Mouse (Mus musculus) neutrophil, adult 5-6 weeks (primary cell): ENCODE results near the gene Gli3. TPM values are rescaled to one million over a fixed set of nuclear protein-coding genes. Genes with fewer than 3 reads are reported as not detected.

Source experiments
- ATAC-seq: fragments of 151-379, 151-347 bp; 2 replicates; pipeline ENCODE4 v1.8.0; 2017; ENCODE audit warnings: mild to moderate bottlenecking, moderate TSS enrichment; ENCODE audit not compliant: insufficient number of reproducible peaks, poor library complexity, low FRiP score, severe bottlenecking; ENCODE audit errors: extremely low read depth
- total RNA-seq: library from RNA; stranded (forward); fragments of 200-1000 nt; gene quantifications from 2 replicates; pipeline ENCODE4 v1.2.3, GENCODE M21; 2017

The Gli3 gene
- total RNA-seq, 1 experiment from 2014 or later: not detected

DNA sequence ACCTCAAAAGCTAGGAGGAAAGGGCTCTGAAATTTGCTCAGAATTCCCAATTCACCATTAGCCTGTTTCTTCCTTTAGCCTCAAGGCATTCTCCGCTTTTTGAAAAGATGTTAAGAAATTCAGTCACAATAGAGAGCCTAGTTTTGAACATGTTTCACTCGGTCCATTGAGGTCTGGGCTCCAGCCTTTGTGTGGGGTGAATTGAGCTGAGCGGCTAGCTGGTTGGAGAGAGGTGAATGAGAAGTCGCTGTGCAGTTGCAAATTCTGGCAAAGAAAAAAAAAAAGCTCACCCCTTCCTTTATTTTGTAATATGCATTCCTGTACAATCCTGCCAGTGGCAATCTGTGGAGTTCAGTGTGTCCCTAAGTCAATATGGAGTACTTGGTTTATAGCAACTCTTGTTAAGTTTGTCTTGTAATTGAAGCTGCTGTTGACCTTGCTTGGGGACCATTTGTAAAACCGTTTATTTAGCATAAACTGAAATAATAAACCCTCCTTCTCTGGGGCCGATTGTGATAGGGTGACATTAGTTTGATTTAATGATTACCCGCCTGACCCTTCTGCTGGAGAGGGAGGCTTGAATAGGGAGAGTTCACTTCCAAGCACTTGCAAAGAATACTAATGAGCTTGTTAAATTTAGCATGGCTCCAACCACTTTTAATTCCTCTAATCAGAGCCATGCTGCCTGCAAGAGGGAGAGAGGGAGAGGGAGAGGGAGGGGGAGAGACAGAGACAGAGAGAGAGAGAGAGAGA lies 81.0 kb downstream of the Gli3 start:
- ATAC-seq: no peak

DNA sequence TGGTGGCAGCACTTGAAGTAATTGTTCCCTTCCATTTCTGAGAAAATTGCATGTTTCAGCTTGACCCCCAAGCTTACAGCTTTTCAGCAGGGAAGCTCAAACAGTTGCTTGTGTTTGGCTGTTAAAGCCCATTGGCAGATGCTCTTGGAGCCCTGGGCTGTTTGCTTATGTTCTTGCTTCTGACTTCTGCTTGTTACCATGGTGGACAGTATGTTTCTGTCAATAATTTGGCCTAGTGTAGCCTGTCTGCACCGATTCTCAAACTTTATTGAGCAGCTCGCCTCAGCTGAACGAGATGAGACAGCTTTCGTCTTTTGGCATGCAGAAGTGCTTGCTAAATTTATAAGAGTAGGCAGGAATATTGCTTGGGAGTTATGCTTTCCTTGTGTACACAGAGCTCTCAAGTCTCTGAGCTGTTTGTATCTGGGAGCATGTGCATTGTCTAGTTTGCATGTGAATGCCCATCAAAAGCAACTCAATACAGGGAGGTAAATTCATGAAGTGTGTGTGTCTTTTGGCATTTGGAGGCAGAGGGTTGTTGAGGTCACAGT lies 82.4 kb downstream of the Gli3 start:
- no peak for ATAC-seq

DNA sequence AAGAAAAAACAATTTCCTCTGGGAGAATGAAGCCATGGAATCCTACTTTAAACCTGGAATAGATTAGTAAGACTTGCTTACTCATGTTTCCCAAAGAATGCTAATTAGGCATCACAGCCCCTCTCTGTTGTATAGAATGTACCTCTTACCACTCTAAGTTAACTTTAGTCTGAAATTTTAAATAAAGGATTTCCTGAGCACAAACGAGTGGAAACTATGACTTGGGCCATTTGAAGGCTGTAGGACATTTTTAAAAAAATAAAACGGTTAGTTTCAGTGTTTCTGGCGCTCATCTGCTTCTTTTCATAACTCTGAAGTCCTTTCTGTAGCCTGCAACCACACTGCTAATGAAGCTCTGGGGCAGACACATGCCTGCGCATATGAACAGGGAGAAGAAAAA lies 83.2 kb downstream of the Gli3 start:
- no peak for ATAC-seq

DNA sequence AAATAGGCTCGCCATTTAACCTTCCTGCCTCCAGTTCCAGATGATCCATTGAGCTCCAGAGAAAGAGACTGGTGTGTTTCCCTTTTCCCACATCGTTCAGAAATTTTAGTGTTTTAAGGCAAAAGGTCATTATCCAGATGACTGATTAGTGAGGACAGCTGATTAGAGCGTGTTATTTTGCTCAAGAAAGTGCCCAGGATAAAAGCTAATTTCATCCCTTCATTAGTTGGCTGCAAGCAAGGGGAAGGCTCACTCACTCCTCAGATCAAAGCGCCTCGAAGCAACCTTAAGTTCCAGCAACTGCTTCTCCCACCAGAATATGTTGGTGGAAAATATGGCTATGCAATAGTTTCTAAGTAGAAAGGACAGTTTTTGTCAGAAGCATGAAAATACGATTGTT lies 86.4 kb downstream of the Gli3 start:
- ATAC-seq: no peak

DNA sequence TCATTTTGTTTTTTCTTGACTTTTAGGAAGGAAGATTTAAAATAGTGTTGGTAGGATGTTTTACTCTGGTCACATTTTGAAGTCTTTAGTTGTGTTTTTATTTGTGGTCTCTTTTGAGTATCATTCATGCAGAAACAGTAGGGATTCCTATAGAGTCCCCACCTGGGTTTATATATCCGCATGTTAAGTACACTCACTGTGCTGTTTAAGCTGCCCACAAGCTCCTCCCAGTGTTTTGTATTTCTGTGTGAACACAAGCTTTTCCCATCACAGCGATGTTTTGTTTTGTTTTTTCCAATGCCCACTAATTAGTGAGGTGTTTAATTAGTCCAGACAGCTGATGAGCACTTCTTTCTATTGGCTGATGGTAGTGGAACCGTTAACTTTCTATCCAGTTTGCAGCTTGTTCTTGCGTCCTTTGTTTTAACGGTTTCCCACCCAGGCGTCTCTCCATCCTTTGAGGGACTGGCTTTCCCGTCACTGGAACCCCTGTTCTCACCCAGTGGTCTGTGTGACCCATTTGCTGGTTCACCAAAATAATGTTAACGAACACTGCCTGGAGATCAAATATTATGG lies 87.1 kb downstream of the Gli3 start:
- ATAC-seq: no peak

DNA sequence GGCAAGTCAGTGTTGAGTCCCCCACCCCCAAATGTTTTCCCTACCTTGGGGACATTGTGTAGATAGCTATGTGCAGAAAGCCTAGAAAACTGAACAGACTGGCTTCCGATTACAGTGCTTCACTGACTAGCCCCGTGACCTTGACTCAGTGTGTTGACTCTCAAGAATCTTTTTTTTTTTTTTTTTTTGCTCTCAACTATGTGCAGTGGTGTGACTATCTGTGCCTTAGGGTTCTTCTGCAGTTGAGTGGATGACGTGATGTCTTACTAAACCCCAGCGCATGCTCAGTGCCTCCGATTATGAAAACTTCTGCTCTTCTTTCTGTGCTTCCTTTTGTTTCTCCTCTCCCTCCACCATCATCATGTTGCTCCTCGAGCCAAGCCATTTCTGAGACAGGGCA lies 87.7 kb downstream of the Gli3 start:
- no peak for ATAC-seq

DNA sequence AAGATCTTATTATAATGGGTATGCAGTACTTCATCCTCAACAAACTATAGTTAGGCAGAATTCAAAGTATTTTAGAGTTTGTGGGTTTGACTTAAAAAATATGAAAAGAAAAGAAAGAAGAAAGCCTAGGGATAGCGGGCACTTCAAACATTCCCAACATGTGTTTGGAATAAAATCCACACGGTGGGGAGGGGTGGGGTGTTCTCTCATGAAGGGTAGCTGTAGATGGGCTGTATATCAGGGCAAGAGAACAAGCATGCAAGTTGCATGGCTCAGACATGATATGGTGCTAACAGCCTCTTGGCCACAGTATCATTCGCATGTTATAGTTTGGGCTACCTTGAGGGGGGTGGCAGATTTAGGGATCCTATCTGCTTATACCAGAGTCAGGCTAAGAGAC lies 89.0 kb downstream of the Gli3 start:
- ATAC-seq: no peak

DNA sequence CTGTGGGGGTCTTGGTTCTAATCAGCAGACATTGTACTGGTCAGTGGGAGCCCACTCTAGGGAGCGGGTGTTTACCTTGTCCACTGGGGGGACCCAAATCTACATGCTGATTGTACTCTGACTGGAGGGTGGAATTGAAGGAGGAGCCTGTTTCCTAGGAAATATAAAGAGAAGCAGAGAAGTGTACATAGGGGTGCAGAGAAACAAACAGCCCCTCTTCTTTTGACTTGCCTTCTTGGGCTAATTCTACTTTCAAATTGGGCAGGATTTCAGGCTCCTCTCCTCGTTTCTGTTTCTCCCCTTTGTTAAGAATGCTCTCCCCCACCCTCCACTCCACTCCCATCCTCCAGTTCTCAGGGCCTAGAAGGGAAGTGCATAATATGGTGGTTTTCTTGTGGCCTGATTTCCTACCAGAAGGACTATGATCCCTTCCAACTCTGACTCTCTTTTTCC lies 93.6 kb downstream of the Gli3 start:
- ATAC-seq: no peak

DNA sequence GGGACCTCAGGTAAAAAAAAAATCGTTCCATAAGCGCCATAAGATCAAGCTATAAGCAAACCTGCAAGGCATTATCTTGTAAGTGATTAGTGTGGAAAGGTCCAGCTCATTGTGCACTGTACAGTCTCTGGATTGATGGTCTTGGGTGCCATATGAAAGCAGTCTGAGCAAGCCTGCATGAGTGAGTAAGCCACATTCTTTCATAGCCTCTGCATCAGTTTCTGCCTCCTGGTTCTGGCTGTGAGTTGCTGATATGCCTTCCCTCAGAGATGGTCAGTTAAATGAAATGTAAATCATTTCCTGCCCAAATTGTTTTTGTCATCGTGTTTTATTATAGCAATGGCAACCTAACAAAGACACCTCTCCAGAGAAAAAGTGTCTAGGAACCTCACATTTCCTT lies 98.4 kb downstream of the Gli3 start:
- no peak for ATAC-seq

DNA sequence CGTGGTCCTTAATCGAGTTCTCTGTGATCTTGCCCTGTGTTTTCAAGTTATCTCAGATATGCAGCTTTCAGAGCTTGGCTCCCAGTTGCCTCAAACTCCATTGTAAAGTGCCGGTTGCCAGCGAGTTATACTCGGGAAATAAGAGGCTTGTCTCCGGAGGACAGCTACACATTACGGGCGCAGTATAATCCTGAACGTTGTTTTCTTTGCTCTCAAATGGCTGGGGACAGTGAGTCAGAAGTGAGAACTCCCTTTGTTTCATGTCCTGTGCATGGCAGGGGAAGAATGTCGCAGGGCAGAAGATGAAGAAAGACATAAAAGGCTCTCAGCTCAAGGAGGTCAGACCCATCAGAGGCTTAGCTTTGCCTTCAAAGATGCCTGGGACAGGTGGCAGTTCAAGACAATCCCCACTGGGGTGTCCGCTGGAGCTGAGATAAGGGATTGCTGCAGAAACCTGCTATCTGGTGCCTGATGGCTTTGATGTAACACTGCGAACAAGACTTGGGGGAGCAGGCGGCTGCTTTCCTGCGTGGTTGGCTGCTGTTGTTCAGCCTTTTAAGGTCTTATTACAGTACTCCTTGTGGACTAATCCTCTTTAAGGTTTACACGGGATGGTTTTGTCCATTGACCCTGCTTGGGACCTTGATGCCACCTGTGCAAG lies 108.0 kb downstream of the Gli3 start:
- ATAC-seq: no peak

DNA sequence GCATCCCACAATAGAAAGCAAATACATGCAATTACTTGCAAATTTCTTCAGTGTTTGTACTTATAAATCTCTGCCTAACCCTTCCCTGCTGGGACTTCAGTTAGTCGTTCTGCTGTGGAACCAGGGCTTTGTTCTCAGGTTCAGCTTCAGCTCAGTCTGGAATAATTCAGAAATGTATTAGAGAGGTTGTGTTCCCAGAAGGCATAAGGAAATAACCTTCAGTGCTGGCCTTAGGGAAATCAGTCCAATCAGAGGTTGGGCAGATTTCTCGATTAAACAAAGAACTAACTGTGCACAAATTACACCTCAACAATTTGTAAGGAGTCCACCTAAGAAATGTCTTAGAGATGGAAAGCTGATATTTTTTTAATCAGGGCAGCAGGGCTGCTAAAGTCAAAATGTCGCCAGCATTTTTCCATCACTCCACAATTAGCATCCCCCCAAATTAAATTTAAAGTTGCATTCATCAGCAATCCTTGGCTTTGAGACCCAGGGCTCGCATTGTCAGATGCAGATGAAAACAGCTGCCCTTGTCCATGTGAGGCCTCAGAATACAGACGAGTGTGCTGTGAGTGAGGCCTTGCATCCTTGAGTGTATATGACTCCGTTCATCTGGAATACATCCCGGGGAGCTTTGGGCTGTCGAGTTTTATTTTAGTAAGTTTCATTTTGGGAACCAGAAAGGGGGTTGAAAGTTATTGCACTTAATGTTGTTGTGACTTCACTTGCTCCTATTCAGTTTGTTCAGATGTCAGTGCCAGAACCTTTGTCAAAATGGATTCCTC lies 114.3 kb downstream of the Gli3 start:
- ATAC-seq: no peak

DNA sequence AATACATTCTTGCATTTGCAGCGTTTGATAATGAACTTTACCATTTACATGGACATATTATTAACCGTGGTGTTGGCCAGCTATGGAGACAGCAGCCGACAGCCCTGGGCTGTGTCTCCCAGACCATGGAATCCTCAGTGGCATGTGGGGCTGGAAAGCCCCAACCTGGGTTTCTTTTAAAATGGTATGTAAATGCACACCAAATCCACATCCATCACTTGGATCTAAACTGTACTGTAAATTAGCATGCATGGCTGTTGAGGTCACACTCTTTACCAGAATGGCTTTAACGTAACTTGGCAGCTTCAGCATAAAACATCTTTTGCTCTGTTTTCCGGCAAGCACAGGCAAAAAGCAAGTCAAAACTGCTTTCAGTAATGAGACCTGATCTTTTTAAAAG lies 117.4 kb downstream of the Gli3 start:
- ATAC-seq: no peak

DNA sequence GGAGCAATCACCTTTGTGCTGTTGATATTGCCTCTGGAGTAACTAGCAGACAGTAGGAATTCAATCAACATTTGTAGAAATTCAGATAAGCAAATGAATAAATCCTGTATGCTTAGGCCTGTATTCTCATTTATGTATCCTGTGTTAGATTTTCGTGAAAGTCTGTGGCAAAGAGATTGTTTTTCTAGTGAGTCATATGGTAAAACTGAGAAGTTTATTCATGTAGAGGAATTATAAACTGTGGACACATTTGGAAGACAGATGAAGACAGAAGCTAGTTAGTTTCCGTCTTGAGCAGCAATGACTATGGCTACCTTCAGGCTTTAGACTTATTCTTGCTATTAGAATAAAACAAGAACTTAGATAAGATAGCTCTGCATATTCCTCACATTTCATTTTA lies 122.9 kb downstream of the Gli3 start:
- no peak for ATAC-seq

DNA sequence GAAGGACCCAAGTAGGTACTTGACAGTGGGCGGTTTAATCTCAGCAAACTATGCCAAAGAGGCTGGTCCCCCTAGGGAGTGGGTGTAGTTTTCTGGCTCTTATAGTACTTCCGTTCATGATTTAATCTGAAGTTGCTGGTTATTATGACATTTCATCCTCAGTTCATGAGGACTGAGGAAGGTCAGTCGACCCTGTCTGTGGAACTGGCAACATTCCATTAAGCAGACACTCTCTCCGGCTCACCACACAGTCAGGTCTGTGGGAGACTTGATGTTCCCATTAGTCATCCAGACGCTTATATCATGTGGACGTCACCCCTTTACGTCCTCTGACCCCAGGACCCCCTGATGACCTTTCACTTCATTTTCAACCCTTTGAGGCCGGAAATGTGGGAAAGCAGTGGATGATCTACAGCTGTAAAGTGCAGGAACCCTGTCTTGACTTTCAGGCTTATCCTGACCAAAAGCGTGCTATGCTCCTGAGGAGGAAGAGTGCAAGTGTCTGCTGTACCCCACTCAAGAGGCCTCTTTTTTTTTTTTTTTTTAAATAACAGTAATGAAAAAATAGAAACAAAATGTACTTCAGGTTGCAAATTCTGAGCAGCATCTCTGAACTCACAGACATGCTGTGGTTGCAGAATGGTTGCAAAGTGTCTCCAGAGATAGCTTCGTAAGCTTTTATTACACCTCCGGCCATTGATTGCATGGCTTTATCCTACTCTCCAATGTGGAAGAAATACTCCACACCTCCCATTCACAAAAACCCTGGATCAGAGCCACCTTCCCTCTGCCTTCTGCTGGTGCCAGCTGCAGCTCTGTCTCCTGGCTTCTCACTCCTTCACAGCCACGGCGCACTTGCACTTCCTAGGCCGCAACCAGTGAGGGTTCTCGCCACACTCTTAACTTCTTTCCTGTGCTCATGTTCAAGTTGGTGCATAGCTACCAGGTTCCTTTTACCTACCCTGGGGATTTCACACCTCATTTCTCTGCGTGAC lies 125.5 kb downstream of the Gli3 start:
- ATAC-seq: no peak

DNA sequence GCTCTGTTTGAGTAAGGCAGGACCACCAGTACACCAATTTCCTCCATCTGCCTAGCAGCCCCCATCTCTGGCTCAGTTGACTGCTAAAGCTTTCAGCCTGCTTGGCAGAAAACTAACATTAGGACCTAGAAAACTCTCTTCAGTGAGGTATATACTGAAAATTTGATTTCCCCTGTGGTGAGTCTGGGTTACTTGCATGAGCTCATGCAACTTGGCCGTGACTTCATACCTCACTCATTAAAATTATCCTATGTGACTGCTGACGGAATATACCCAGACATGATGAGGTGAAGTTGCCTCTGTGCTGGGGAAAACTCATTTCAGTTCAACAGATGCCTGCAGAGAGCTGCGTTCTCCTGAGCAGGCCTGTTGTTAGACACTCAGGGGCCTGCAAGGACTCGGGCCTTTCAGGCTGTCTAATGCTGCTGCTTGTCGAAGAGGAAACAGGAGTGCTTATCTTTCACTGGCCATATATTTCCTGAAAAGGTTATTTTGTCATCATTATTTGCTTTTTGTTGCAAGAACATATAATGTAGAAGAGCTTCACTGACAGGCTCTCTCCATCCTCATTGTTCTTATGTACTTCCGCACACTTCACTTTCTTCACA lies 127.4 kb downstream of the Gli3 start:
- no peak for ATAC-seq

DNA sequence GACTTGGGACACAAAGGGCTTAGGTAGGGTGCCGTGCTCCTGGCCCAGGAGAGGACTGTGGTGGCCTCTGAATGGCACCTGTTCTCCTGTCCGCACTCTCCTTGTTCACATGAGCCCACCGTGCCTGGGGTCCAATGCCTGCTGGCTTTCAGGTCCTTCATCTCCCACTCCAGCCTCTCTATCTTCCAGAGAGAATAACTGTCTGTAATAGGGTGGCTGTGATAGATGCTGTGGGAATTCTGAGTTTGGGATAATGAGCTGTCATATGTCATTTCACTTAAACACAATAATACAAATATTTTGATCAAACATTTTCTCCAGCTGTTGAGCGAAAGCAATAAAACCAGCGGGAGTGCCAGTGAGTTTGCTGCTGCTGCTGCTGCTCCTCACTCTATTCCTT lies 133.6 kb downstream of the Gli3 start:
- no peak for ATAC-seq

DNA sequence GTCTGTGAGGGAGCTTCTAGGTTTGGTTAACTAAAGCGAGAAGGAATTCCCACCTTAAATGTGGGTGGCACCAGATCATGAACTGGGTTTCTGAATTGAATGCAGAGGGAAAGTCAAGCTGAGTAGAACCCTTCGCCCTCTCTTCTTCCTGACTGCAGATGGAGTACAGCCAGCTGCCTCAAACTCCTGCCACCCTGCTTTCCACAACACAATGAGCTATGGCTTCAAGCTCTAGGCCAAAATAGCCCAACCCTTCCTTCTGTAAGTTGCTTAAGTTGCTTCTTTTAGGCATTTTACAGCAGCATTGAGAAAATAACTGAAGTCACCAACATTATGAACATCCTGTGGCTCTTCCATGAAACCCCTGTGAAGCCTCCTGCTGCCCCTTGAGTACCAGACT lies 136.7 kb downstream of the Gli3 start:
- no peak for ATAC-seq

DNA sequence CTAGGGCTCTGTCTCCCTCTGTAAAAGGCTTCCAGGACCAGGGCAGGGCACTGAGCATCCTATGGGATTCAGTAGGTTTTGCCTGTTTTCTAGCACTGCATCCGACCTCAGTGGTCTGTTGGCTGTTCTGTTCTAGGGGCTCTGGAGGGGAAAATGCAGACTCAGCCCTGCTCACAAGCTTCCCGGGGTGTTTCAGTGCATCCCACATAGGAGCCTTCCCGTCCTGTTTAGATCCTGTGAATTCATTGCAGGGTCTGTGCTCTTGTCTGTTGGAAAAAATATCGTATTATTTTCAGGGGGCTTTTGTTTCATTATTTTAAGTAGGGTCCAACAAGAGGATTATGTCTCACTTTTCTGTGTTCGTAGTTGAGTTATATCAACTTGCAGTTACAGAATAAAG lies 139.1 kb downstream of the Gli3 start:
- ATAC-seq: no peak
